Mouse (Mus musculus) CH12.LX (cell line): ENCODE measurements around the gene Cacng2.

ENCODE experiments used
- CTCF ChIP-seq, 2 experiments: IDR thresholded peaks in 1 of 2; conservative IDR thresholded peaks in 1 of 2; 2 replicates each; pipeline ENCODE4 v1.5.1; 2011 to 2012; ENCODE audit warnings: low read depth in 2 of 2, low read length in 2 of 2, improper control_type of control experiment in 1 of 2, inconsistent platforms in 1 of 2, mild to moderate bottlenecking in 1 of 2, moderate library complexity in 1 of 2
- ETS1 ChIP-seq: conservative IDR thresholded peaks from 2 replicates; pipeline ENCODE4 v1.6.1; 2012; ENCODE audit warnings: low read depth, mild to moderate bottlenecking, inconsistent platforms, low read length, improper control_type of control experiment, moderate library complexity
- JUND ChIP-seq: conservative IDR thresholded peaks from 2 replicates; pipeline ENCODE4 v1.6.1; 2011; ENCODE audit warnings: low read depth, low read length, improper control_type of control experiment
- POLR2A ChIP-seq: IDR thresholded peaks from 2 replicates; pipeline ENCODE4 v1.6.1; 2011; ENCODE audit warnings: low read depth, mild to moderate bottlenecking, improper control_type of control experiment, low read length
- TBP ChIP-seq: conservative IDR thresholded peaks from 2 replicates; pipeline ENCODE4 v1.6.1; 2011; ENCODE audit warnings: low read depth, low read length, improper control_type of control experiment
- USF1 ChIP-seq: IDR thresholded peaks from 2 replicates; pipeline ENCODE4 v1.6.1; 2014; ENCODE audit warnings: low read depth, mild to moderate bottlenecking, inconsistent platforms, low read length, improper control_type of control experiment

DNA sequence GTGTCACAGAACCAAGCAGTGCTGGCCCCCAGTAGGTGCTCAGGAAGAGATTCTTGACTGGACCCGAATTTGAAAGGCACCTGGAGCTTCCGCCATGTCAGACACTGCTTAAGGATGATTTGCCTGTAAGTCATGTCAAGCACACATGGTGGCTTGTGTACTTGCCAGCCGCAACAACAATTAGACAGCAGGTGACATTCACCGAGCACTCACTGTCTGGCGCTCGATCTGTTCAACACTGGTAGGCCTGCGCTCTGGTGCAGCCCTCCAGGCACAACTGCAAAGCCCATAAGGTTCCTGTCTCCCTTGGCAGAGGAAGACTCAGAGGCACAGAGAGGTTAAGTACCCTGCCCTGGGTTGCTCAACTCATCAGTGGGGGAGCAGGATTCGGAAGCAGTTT lies 77.1 kb downstream of the Cacng2 start:
- TF ChIP-seq POLR2A = no peak
- TF ChIP-seq USF1 = no peak
- TF ChIP-seq ETS1 = no peak
- no peak for TF ChIP-seq CTCF (conservative IDR thresholded peaks at IDR 0.05 in 1 of 2, IDR thresholded peaks at IDR 0.05 in 1 of 2; ENCODE audit: low read depth in 2 of 2, low read length in 2 of 2)
- TF ChIP-seq JUND = no peak
- no peak for TF ChIP-seq TBP
